Mouse (Mus musculus) central nervous system, embryonic 14 days (tissue): ENCODE data around the gene Rit1. TPM values are rescaled to one million over a fixed set of nuclear protein-coding genes. Genes with fewer than 3 reads are reported as not detected.

Source experiments
- polyA plus RNA-seq: library from polyadenylated mRNA; depleted of rRNA; stranded (reverse); fragments of >200 nt; gene quantifications from 2 replicates; pipeline ENCODE4 v1.2.3, GENCODE M21; 2012; rRNA removed

Rit1 gene
- polyA plus RNA-seq = 49.9 and 50.2 TPM in 2 replicates

GRCm38 (mm10) chr3:88716399-88717197, at the start of gene Rit1:
Rit1 (plus strand) TSS chr3:88716838.

GRCm38 (mm10) chr3:88684980-88685941, 31.4 kb upstream of the Rit1 start, which contains the start of gene Khdc4:
Khdc4 (plus strand) TSS chr3:88685803.

GRCm38 (mm10) chr3:88774939-88775841, 58.6 kb downstream of the Rit1 start, which contains the start of gene Syt11:
Syt11 (minus strand) TSS chr3:88775164.

Other genes with a start within 250 kb of the Rit1 start
- gene Lmna, start 206.9 kb upstream of the Rit1 start, polyA plus RNA-seq = 27.8 and 62.3 TPM in 2 replicates
- 81.4 and 92.2 TPM in 2 replicates for gene Mex3a, start 184.4 kb upstream of the Rit1 start, polyA plus RNA-seq
- gene Rab25, start 168.5 kb upstream of the Rit1 start, polyA plus RNA-seq = 0.61 and 4.2 TPM in 2 replicates
- 141 and 144 TPM in 2 replicates for gene Lamtor2, start 163.8 kb upstream of the Rit1 start, polyA plus RNA-seq
- gene Ubqln4, start 163.1 kb upstream of the Rit1 start, polyA plus RNA-seq = 102 and 104 TPM in 2 replicates
- gene Ssr2, start 141.0 kb upstream of the Rit1 start, polyA plus RNA-seq = 182 and 228 TPM in 2 replicates
- 119 TPM in 2 replicates for gene Arhgef2, start 110.9 kb upstream of the Rit1 start, polyA plus RNA-seq
- not detected in 2 replicates for gene Rxfp4, start 63.7 kb upstream of the Rit1 start, polyA plus RNA-seq
- 140 and 145 TPM in 2 replicates for gene Khdc4, start 31.0 kb upstream of the Rit1 start, polyA plus RNA-seq
- 137 and 174 TPM in 2 replicates for gene Syt11, start 58.3 kb downstream of the Rit1 start, polyA plus RNA-seq
- gene Gon4l, start 118.4 kb downstream of the Rit1 start, polyA plus RNA-seq = 32.4 and 34.1 TPM in 2 replicates
- 52.3 and 54.1 TPM in 2 replicates for gene Msto1, start 197.2 kb downstream of the Rit1 start, polyA plus RNA-seq
- 21.4 and 21.5 TPM in 2 replicates for gene Ash1l, start 233.8 kb downstream of the Rit1 start, polyA plus RNA-seq
- 101 and 109 TPM in 2 replicates for gene Dap3, start 234.3 kb downstream of the Rit1 start, polyA plus RNA-seq